Mouse (Mus musculus) subcutaneous adipose tissue, adult 2 months (tissue): Measurements from ENCODE around the gene Actg2. TPM values are rescaled to one million over a fixed set of nuclear protein-coding genes. Genes with fewer than 3 reads are reported as not detected.

Experiments used
- polyA plus RNA-seq: library from polyadenylated mRNA; depleted of rRNA; stranded (reverse); fragments of >200 nt; gene quantifications from 2 replicates; pipeline ENCODE4 v1.2.3, GENCODE M21; 2012; ENCODE audit warnings: low replicate concordance; rRNA removed

Gene Actg2
- 37.2 and 899 TPM in 2 replicates for polyA plus RNA-seq

DNA sequence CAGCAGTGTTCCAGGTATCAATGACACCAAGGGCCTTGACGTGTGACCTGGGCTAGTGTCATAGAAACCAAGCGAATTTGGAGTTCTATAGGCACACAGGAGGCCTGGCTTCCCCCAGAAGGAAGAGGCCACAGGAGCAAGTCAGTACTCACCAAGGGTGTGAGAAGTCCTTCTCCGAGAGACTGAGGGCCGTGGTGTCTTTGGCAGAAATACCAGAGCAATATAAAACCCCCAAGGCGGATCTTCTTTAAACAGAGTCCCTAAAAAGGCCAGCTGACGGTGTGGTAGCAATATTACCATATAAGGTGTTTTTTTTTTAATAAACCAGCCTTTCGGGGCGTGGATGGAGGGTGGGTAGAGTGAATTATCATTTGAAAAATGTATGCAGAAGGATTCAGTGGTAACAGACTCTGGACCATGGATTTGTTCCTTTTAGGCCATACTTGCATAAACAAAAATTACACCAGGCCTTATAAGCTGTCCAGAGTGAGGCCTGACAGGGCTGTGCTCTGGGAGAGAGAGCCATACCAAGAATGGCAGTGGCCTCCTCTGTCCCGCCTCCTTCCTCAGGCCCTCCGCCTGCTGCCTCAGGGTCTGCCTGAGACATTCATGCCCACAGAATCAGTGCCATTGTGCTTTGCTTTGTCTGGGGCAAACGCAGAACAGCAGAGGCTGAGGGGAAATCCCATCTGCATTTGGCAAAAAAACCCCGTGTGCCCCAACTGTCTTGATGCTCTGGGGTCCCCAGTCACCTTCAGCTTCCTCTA, at the start of gene Actg2:
Actg2 (minus strand) TSS at position 238 of the 767 bp plus-strand sequence.

DNA sequence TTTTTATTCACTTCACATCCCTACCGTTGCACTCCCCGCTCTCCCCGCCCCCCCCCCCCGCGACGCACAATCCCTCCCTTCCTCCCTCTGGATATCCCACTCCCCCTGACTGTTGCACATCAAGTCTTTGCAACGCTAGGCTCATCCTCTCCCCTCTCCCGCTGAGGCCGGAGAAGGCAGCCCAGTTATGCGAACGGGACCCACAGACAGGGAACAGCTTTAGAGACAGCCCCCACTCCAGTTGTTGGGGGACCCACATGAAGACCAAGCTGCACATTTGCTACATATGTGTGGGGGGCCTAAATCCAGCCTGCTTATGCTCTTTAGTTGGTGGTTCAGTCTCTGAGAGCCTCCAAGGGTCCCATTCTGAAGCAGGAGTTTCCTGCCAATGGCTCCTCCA, 36.6 kb upstream of the Actg2 start, which contains the start of gene Stambp:
Stambp (minus strand) TSS at position 59 of the 400 bp plus-strand sequence.

DNA sequence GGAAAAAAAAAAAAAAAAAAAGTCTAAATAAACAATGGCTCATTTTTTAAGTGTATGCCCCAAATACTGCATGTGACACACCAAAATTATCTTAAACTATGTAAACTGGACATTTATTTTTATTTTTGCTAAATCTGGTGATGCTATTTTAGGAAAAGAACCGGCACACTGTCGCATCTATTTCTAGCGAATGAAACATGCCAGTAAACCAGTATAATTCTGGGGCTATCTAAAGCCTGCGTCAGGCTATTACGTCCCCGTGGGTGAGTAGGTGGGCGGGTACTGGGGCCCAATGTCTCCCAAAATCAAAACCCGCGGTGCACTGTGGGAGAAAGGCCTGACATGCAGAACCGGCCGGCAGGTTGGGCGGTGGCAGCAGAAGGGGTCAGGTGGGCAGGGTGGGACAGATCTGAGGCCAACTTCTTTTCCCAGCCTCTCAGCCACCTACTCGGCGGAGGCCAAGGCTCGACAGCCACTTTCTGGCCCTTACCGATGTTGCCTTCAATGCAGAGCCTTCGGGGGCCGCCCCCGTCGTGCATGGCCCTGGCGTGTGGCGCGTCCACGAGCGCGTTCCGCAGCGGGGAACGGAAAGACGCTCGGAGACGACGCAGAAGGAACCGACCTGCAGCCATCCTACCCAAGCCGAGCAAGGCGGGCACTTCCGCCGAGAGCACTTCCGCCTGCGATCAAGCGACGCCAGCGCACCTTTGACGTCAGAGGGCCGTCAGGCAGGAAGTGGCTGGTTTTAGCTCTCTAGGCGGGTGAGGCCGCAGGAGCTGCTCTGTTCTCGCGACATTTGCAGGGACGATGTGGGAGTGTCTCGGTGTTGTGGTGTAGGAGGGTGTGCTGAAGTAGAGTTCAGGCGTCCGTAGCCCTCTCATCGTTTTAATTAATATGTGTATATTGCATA, 29.6 kb downstream of the Actg2 start, which contains the start of gene Dguok:
Dguok (minus strand) TSS at position 712 of the 910 bp plus-strand sequence.

Other genes with a start within 250 kb of the Actg2 start
- gene Mthfd2, start 210.4 kb downstream of the Actg2 start, polyA plus RNA-seq: 3.6 and 9.0 TPM in 2 replicates
- 34.8 and 47.1 TPM in 2 replicates for gene Mob1a, start 210.2 kb downstream of the Actg2 start, polyA plus RNA-seq
- 19.9 and 37.7 TPM in 2 replicates for gene Bola3, start 187.1 kb downstream of the Actg2 start, polyA plus RNA-seq
- 9.5 and 16.1 TPM in 2 replicates for gene Tet3, start 77.2 kb downstream of the Actg2 start, polyA plus RNA-seq
- 81.5 and 83.6 TPM in 2 replicates for gene Dguok, start 29.3 kb downstream of the Actg2 start, polyA plus RNA-seq
- gene Stambp, start 36.5 kb upstream of the Actg2 start, polyA plus RNA-seq: 21.4 TPM in 2 replicates
- gene Clec4f, start 119.9 kb upstream of the Actg2 start, polyA plus RNA-seq: not detected in 2 replicates
- gene Cd207, start 141.6 kb upstream of the Actg2 start, polyA plus RNA-seq: 0.07 TPM in 1 of 2 replicates, not detected in the other
- not detected in 2 replicates for gene Vax2, start 175.0 kb upstream of the Actg2 start, polyA plus RNA-seq
- not detected in 2 replicates for gene Atp6v1b1, start 206.7 kb upstream of the Actg2 start, polyA plus RNA-seq
- not detected in 2 replicates for gene Ankrd53, start 226.4 kb upstream of the Actg2 start, polyA plus RNA-seq
- 129 and 163 TPM in 2 replicates for gene Tex261, start 239.5 kb upstream of the Actg2 start, polyA plus RNA-seq